Comparison of ENCODE assay signal across 25 mouse cellular contexts in the genomic region with DNA sequence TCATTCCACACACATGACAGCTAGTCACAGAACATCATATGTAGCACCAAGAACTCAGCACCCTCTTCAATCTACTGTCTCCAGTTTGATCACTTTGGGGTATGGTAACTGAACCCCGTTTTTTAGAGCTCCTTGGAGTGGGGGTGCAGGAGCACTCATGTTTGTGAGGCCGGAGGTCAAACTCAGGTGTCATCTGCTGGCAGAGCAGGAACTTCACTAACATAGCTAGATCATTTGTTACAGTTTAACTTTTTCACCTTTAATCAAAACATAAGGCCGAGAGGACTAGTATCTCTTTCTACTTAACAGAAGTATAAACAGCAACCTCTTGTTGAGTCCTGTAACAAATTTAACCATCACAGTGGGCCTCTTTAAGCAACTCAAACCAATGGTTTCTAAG. TPM values are rescaled to one million over a fixed set of nuclear protein-coding genes. Genes with fewer than 3 reads are reported as not detected.
A peak's percentile ranks its signal among the peaks of the same experiment; 100 is the strongest.
DNase-seq lines count a peak whose midpoint lies in the region; ATAC-seq and TF ChIP-seq lines count a peak whose summit lies in the region.
"Had no signal": no experiment of that assay in that cellular context is flagged by ENCODE, and none has a peak within 500 bp of the region (broad histone marks: within the 10 kb centered on the region; RNA-seq: fewer than 3 reads in every experiment).

No protein-coding gene starts in this region.

- H3K9ac ChIP-seq in kidney, embryonic 14.5 days (ENCODE audit: low read depth, low read length): no peak overlapping the region
- no peak overlapping the region for H3K9ac ChIP-seq in kidney, embryonic 15.5 days
- no peak overlapping the region for H3K9ac ChIP-seq in liver, postnatal 0 days (replicated peaks)
- H3K9ac ChIP-seq: embryonic facial prominence, embryonic 12.5 days; embryonic facial prominence, embryonic 15.5 days; forebrain, postnatal 0 days; heart, embryonic 13.5 days; hindbrain, embryonic 14.5 days had no signal

- no peaks in the 10 kb centered on the region for H3K27me3 ChIP-seq in kidney, embryonic 14.5 days (ENCODE audit: control insufficient read depth, insufficient read depth, low read length)
- no peaks in the 10 kb centered on the region for H3K27me3 ChIP-seq in kidney, embryonic 15.5 days
- no peaks in the 10 kb centered on the region for H3K27me3 ChIP-seq in liver, postnatal 0 days (ENCODE audit: insufficient read depth, low read length)
- H3K27me3 ChIP-seq: embryonic facial prominence, embryonic 12.5 days; embryonic facial prominence, embryonic 15.5 days; heart, embryonic 13.5 days had no signal

- no peak for TF ChIP-seq CTCF in liver, postnatal 0 days (IDR thresholded peaks at IDR 0.05; ENCODE audit: low read depth)

- peak; percentile 58 for DNase-seq in kidney, adult 9 months
- peak; percentile 47 to 48 for DNase-seq in kidney, postnatal 36 days
- no peak for DNase-seq in liver, postnatal 0 days
- no peak for DNase-seq in liver
- DNase-seq: adrenal gland, adult 2 months; adrenal gland, postnatal 14 days; cerebellum, adult 11 months; cerebellum, adult 2 months; cerebellum, adult 9-11 months; cerebellum, postnatal 25 days; forebrain, postnatal 0 days; gastrocnemius, adult 2 months; gastrocnemius, postnatal 14 days; heart, adult 18-20 months; heart, postnatal 14 days; heart, postnatal 4 days had no signal

- H3K9me3 ChIP-seq in kidney, embryonic 14.5 days (ENCODE audit: control insufficient read depth, low read length): no peaks in the 10 kb centered on the region
- no peaks in the 10 kb centered on the region for H3K9me3 ChIP-seq in kidney, embryonic 15.5 days (replicated peaks)
- no peaks in the 10 kb centered on the region for H3K9me3 ChIP-seq in liver, postnatal 0 days (ENCODE audit: low read length)
- H3K9me3 ChIP-seq: embryonic facial prominence, embryonic 12.5 days; embryonic facial prominence, embryonic 15.5 days; heart, embryonic 10.5 days; heart, embryonic 13.5 days had no signal

- no peak overlapping the region for H3K4me3 ChIP-seq in kidney, embryonic 14.5 days (ENCODE audit: low read length)
- no peak overlapping the region for H3K4me3 ChIP-seq in kidney, embryonic 15.5 days (replicated peaks)
- H3K4me3 ChIP-seq in liver, postnatal 0 days (ENCODE audit: low read depth, low read length): no peak overlapping the region
- H3K4me3 ChIP-seq: embryonic facial prominence, embryonic 12.5 days; embryonic facial prominence, embryonic 15.5 days; gastrocnemius, adult 2 months; heart, embryonic 10.5 days; heart, embryonic 13.5 days had no signal

- no peak for ATAC-seq in kidney, embryonic 14.5 days (ENCODE audit: low FRiP score, low TSS enrichment)
- no peak for ATAC-seq in kidney, embryonic 15.5 days (replicated peaks; ENCODE audit: low FRiP score)
- ATAC-seq in liver, postnatal 0 days: no peak
- ATAC-seq: CD4-positive, CD25-positive, alpha-beta regulatory T cell, adult 4 months; forebrain, embryonic 14.5 days; forebrain, postnatal 0 days had no signal

- no peak for TF ChIP-seq EP300 in liver, postnatal 0 days (IDR thresholded peaks at IDR 0.05; ENCODE audit: low read depth)

- H3K4me2 ChIP-seq in kidney, embryonic 14.5 days (replicated peaks; ENCODE audit: low read depth, low read length): no peak overlapping the region
- no peak overlapping the region for H3K4me2 ChIP-seq in kidney, embryonic 15.5 days
- no peak overlapping the region; the same call in 1 of the 2 replicates for H3K4me2 ChIP-seq in liver, postnatal 0 days (ENCODE audit: low read depth, low read length)
- H3K4me2 ChIP-seq: embryonic facial prominence, embryonic 12.5 days; embryonic facial prominence, embryonic 15.5 days; heart, embryonic 13.5 days; hindbrain, embryonic 14.5 days had no signal

- H3K4me1 ChIP-seq in kidney, embryonic 14.5 days (ENCODE audit: control insufficient read depth, insufficient read depth, low read length): no peaks in the 10 kb centered on the region
- H3K4me1 ChIP-seq in kidney, embryonic 15.5 days: peaks cover 2% of the 10 kb centered on the region
- H3K4me1 ChIP-seq in liver, postnatal 0 days (ENCODE audit: insufficient read depth): peaks cover 31% of the 10 kb centered on the region

- WGBS in kidney, embryonic 14.5 days: 74% methylated on average over 3 of the region's 3 CpGs
- WGBS in kidney, embryonic 15.5 days: 74% methylated on average over 3 of the region's 3 CpGs
- WGBS in liver, postnatal 0 days (ENCODE audit: insufficient replicate concordance): 57% methylated on average over 3 of the region's 3 CpGs

- peaks cover 6% of the 10 kb centered on the region for H3K36me3 ChIP-seq in kidney, embryonic 14.5 days (ENCODE audit: control insufficient read depth, insufficient read depth, low read length)
- peaks cover 19% of the 10 kb centered on the region for H3K36me3 ChIP-seq in kidney, embryonic 15.5 days
- no peaks in the 10 kb centered on the region for H3K36me3 ChIP-seq in liver, postnatal 0 days (replicated peaks; ENCODE audit: insufficient read depth, low read length)

- H3K27ac ChIP-seq in kidney, embryonic 14.5 days (ENCODE audit: low read depth, low read length): no peak overlapping the region
- no peak overlapping the region for H3K27ac ChIP-seq in kidney, embryonic 15.5 days
- 0 out of 2 replicates have a peak overlapping the region, but pooled peaks have one; percentile 2 for H3K27ac ChIP-seq in liver, postnatal 0 days (ENCODE audit: low read depth)
- H3K27ac ChIP-seq: embryonic facial prominence, embryonic 12.5 days; embryonic facial prominence, embryonic 15.5 days; heart, embryonic 10.5 days; heart, embryonic 13.5 days; hindbrain, embryonic 14.5 days had no signal

RNA-seq across cellular contexts. Expression of gene Tnpo1, which starts 26.6 kb away (rescaled TPM):
- 68.3 and 76.8 TPM in 2 replicates for polyA plus RNA-seq in kidney, embryonic 14.5 days (2014; fragmentation: Nextera tagmentation; extraction: Ambion mirVana)
- polyA plus RNA-seq in kidney, embryonic 15.5 days (2015; fragmentation: Nextera tagmentation; extraction: Ambion mirVana): 69.0 and 77.0 TPM in 2 replicates
- polyA plus RNA-seq in liver, postnatal 0 days (2015; fragmentation: Nextera tagmentation; extraction: Ambion mirVana): 9.6 and 14.0 TPM in 2 replicates

Comparison
In these comparisons a context has a peak if more than half of its experiments do, and no peak if none do; other contexts are left out.
1. DNase-seq: peak in kidney, adult 9 months (single experiment) and kidney, postnatal 36 days (2 of 2); none in liver, postnatal 0 days (single experiment) and liver (single experiment).